In genomic region chr13:6646674-6647066, GRCm38 (mm10) we compare ENCODE assay signal across 8 mouse cellular contexts. TPM values are rescaled to one million over a fixed set of nuclear protein-coding genes. Genes with fewer than 3 reads are reported as not detected.
DNase-seq lines count a peak whose midpoint lies in the region; ATAC-seq lines count a peak whose summit lies in the region.

No protein-coding gene starts in this region.

- ATAC-seq in kidney, embryonic 16.5 days (ENCODE audit: low FRiP score, low TSS enrichment), result no peak
- 0 out of 2 replicates have a peak, but pooled peaks have one; percentile 0 for ATAC-seq in hindbrain, embryonic 15.5 days (ENCODE audit: low FRiP score, low read depth)
- ATAC-seq in midbrain, embryonic 16.5 days, result no peak

- DNase-seq in kidney, adult 9 months, result no peak
- DNase-seq in left cerebral cortex, postnatal 10 days (ENCODE audit: extremely low spot score in 1 of 2, low spot score in 2 of 2), result no peak
- DNase-seq in thymus, adult 18-20 months, result no peak
- DNase-seq in thymus, postnatal 10 days (ENCODE audit: low spot score in 2 of 2), result no peak

- no peaks in the 10 kb centered on the region for H3K36me3 ChIP-seq in kidney, embryonic 16.5 days (ENCODE audit: insufficient read depth, low read length)
- 0 out of 2 replicates have a peak, but pooled peaks cover 4% of the 10 kb centered on the region for H3K36me3 ChIP-seq in hindbrain, embryonic 15.5 days
- no peaks in the 10 kb centered on the region for H3K36me3 ChIP-seq in midbrain, embryonic 16.5 days (ENCODE audit: control insufficient read depth, insufficient read depth, low read length)

- intact Hi-C loops in left cerebral cortex, postnatal 10 days (cut with DNase I), result no loop called here

- peak overlapping the region; percentile 66 for H3K9ac ChIP-seq in kidney, embryonic 16.5 days (replicated peaks; ENCODE audit: low read length)
- H3K9ac ChIP-seq in hindbrain, embryonic 15.5 days, result peak overlapping the region; percentile 64
- peak overlapping the region; percentile 85 for H3K9ac ChIP-seq in midbrain, embryonic 16.5 days (ENCODE audit: low read depth, low read length)

- H3K27me3 ChIP-seq in kidney, embryonic 16.5 days (ENCODE audit: insufficient read depth, low read length), result no peaks in the 10 kb centered on the region
- no peaks in the 10 kb centered on the region for H3K27me3 ChIP-seq in hindbrain, embryonic 15.5 days
- no peaks in the 10 kb centered on the region for H3K27me3 ChIP-seq in midbrain, embryonic 16.5 days (ENCODE audit: control insufficient read depth, insufficient read depth, low read depth, low read length)

- H3K27ac ChIP-seq in kidney, embryonic 16.5 days (ENCODE audit: low read length), result no peak overlapping the region
- peak overlapping the region; percentile 85; the same call in 1 of the 2 replicates for H3K27ac ChIP-seq in brown adipose tissue, adult 24 weeks (replicated peaks; ENCODE audit: low read depth, low read length)
- H3K27ac ChIP-seq in hindbrain, embryonic 15.5 days (replicated peaks), result peak overlapping the region; percentile 87
- H3K27ac ChIP-seq in midbrain, embryonic 16.5 days (ENCODE audit: low read length), result peak overlapping the region; percentile 89

- 38% methylated on average over 3 of the region's 3 CpGs for WGBS in kidney, embryonic 16.5 days
- WGBS in hindbrain, embryonic 15.5 days, result 47% methylated on average over 3 of the region's 3 CpGs
- WGBS in midbrain, embryonic 16.5 days, result 41% methylated on average over 3 of the region's 3 CpGs

- H3K4me2 ChIP-seq in kidney, embryonic 16.5 days (replicated peaks; ENCODE audit: low read depth, low read length), result peak overlapping the region; percentile 99
- peak overlapping the region; percentile 97 for H3K4me2 ChIP-seq in hindbrain, embryonic 15.5 days
- peak overlapping the region; percentile 94 for H3K4me2 ChIP-seq in midbrain, embryonic 16.5 days (ENCODE audit: low read length)

- H3K4me3 ChIP-seq in kidney, embryonic 16.5 days (ENCODE audit: low read length), result peak overlapping the region; percentile 63
- peak overlapping the region; percentile 76 for H3K4me3 ChIP-seq in brown adipose tissue, adult 24 weeks (ENCODE audit: insufficient read depth, low read depth, low read length)
- peak overlapping the region; percentile 59 for H3K4me3 ChIP-seq in hindbrain, embryonic 15.5 days
- H3K4me3 ChIP-seq in midbrain, embryonic 16.5 days (ENCODE audit: low read depth, low read length), result peak overlapping the region; percentile 80

- peaks cover 17% of the 10 kb centered on the region; the same call in 1 of the 2 replicates for H3K4me1 ChIP-seq in kidney, embryonic 16.5 days (ENCODE audit: insufficient read depth, low read length)
- H3K4me1 ChIP-seq in brown adipose tissue, adult 24 weeks (ENCODE audit: control insufficient read depth, insufficient read depth, insufficient read length, low read length), result peaks cover 8% of the 10 kb centered on the region
- H3K4me1 ChIP-seq in hindbrain, embryonic 15.5 days (replicated peaks), result peaks cover 24% of the 10 kb centered on the region
- H3K4me1 ChIP-seq in midbrain, embryonic 16.5 days (ENCODE audit: control insufficient read depth, insufficient read depth, low read length), result peaks cover 10% of the 10 kb centered on the region

- H3K9me3 ChIP-seq in kidney, embryonic 16.5 days (ENCODE audit: low read length), result no peaks in the 10 kb centered on the region
- no peaks in the 10 kb centered on the region for H3K9me3 ChIP-seq in hindbrain, embryonic 15.5 days
- no peaks in the 10 kb centered on the region for H3K9me3 ChIP-seq in midbrain, embryonic 16.5 days (replicated peaks; ENCODE audit: control insufficient read depth, low read length, poor library complexity, severe bottlenecking)

RNA-seq across cellular contexts. Expression of gene Pfkp, which starts 1.9 kb away (rescaled TPM):
- 34.4 and 37.8 TPM in 2 replicates for polyA plus RNA-seq in kidney, embryonic 16.5 days (2015; fragmentation: Nextera tagmentation; extraction: Ambion mirVana)
- polyA plus RNA-seq in brown adipose tissue, adult 24 weeks (2012; ENCODE audit: insufficient read depth, insufficient read length, missing spikeins), result 135 and 146 TPM in 2 replicates
- 441 and 470 TPM in 2 replicates for polyA plus RNA-seq in hindbrain, embryonic 15.5 days (2015; fragmentation: Nextera tagmentation; extraction: Ambion mirVana)
- polyA plus RNA-seq in midbrain, embryonic 16.5 days (2015; fragmentation: Nextera tagmentation; extraction: Ambion mirVana), result 470 and 501 TPM in 2 replicates
- total RNA-seq in left cerebral cortex, postnatal 10 days (2021), result 100 to 1,000 TPM; 376 to 387 TPM
